Mouse (Mus musculus) erythroblast, embryonic 14.5 days (primary cell): ENCODE results near the gene Gm10053. TPM values are rescaled to one million over a fixed set of nuclear protein-coding genes. Genes with fewer than 3 reads are reported as not detected.

Experiments
- H3K27me3 ChIP-seq: 2 replicates; pipeline ENCODE4 v1.6.1; 2012; ENCODE audit warnings: inconsistent platforms; ENCODE audit not compliant: control insufficient read depth
- H3K36me3 ChIP-seq: 2 replicates; pipeline ENCODE4 v1.6.1; 2012; ENCODE audit warnings: mild to moderate bottlenecking, inconsistent platforms; ENCODE audit not compliant: control insufficient read depth
- H3K4me1 ChIP-seq: 2 replicates; pipeline ENCODE4 v1.6.1; 2012; ENCODE audit warnings: inconsistent platforms; ENCODE audit not compliant: control insufficient read depth
- H3K4me3 ChIP-seq: replicated peaks from 2 replicates; pipeline ENCODE3; 2012; ENCODE audit warnings: moderate library complexity, mild to moderate bottlenecking, inconsistent platforms
- H3K9me3 ChIP-seq: 2 replicates; pipeline ENCODE4 v1.6.1; 2012; ENCODE audit warnings: low read length, inconsistent platforms, mixed read lengths; ENCODE audit not compliant: control insufficient read depth
- GATA1 ChIP-seq: IDR thresholded peaks from 2 replicates; pipeline ENCODE4 v1.6.1; 2012; ENCODE audit warnings: low read length, inconsistent platforms, mixed read lengths
- TAL1 ChIP-seq: IDR thresholded peaks from 3 replicates; pipeline ENCODE4 v1.6.1; 2012; ENCODE audit warnings: low read length, inconsistent platforms, mixed read lengths
- polyA plus RNA-seq: library from polyadenylated mRNA; stranded (reverse); fragments of >175 nt; gene quantifications from 2 replicates; pipeline ENCODE4 v1.2.3, GENCODE M21; 2012

Gene Gm10053
- polyA plus RNA-seq, 1 experiment = 0.11 TPM

DNA sequence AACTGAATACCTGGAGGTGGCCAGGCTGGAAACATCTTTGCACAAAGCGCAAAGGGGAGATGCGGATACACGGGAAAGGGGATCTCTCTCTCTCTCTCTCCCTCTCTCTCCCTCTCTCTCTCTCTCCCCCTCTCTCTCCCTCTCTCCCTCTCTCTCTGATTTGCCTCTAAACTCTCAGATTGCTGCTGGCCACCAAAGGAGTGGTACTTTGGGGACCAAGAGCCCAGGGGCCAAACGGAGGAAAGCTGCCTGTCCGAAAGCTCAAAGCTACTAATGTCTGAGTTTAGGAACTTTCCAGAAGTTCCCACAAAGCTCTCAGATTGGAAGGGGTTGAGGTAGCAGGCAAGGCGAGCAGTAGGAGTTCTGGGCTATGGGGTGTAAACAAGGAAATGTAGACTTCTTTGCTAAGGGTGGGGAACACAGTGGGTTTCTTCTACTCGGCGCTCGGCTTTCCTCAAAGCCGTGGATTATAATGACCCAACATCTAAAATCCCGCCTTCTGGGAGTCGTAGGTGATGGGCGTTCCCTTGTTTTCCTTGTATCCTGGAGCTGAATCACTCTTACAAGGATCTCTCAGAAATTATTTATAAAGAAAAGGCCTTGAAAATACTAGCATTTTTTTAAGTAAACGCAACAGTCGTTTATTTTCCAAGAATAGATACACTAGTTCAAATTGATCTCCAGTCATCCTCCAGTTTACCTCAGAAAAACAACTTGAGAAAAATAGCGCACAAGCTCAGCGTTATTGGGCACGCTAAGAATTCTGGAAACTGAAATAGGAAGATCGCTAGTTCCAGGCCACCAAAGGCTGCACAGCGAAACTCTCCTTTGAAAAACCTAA, 22.6 kb downstream of the Gm10053 start:
- H3K27me3 ChIP-seq = peaks cover 81% of the 10 kb centered on the region

DNA sequence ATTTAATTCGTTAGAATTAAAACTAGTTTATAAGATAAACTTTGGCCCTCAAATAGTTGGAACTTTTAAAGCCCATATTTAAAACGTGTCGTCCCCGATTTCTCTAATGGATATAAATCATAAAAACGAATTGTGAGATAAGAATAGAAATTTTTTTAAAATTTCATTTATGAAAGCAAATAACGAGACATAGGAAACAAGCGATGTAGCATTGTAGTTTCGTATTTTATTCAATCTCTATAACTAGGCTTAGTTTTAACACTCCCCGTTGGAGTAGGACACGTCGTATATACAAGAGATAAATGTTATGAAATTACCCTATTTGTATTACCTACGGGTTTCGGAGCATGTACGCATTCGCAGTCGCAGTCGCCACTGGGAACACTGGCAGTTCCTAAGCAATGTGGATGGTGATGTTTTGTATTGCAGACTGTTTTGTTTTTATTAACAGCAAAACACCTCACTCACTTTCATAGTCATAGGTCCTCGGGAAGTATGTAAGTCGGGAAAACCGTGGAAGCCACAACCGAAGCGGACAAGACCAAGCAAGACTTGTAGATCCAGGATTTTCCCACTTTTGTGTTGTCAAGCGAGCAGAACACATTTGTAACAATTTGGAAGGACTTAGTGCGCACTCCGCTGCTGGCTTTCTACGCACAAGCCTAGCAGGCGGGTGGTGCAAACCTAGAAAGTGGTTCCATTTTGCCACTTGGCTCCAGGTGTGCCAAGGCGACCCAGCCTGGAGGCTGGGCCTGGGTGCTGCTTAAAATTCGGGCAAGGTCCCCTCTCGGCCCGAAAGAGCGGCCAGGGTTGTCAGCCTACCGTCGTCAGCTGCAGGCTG, 23.5 kb downstream of the Gm10053 start:
- Histone ChIP-seq H3K27me3 (peaks cover 87% of the 10 kb centered on the region), H3K4me3 (no peak overlapping the region), H3K4me1 (no peaks in the 10 kb centered on the region), H3K9me3 (peaks cover 6% of the 10 kb centered on the region; the same call in 1 of the 2 replicates), H3K36me3 (no peaks in the 10 kb centered on the region)
- TF ChIP-seq TAL1 = no peak
- no peak for TF ChIP-seq GATA1

More for the DNA sequence above, 22.6 kb downstream of the Gm10053 start:
- H3K4me3 ChIP-seq = no peak overlapping the region
- TF ChIP-seq GATA1 (no peak), TAL1 (no peak)
- H3K9me3 ChIP-seq = peaks cover 6% of the 10 kb centered on the region; the same call in 1 of the 2 replicates
- H3K36me3 ChIP-seq = no peaks in the 10 kb centered on the region
- H3K4me1 ChIP-seq = no peaks in the 10 kb centered on the region

DNA sequence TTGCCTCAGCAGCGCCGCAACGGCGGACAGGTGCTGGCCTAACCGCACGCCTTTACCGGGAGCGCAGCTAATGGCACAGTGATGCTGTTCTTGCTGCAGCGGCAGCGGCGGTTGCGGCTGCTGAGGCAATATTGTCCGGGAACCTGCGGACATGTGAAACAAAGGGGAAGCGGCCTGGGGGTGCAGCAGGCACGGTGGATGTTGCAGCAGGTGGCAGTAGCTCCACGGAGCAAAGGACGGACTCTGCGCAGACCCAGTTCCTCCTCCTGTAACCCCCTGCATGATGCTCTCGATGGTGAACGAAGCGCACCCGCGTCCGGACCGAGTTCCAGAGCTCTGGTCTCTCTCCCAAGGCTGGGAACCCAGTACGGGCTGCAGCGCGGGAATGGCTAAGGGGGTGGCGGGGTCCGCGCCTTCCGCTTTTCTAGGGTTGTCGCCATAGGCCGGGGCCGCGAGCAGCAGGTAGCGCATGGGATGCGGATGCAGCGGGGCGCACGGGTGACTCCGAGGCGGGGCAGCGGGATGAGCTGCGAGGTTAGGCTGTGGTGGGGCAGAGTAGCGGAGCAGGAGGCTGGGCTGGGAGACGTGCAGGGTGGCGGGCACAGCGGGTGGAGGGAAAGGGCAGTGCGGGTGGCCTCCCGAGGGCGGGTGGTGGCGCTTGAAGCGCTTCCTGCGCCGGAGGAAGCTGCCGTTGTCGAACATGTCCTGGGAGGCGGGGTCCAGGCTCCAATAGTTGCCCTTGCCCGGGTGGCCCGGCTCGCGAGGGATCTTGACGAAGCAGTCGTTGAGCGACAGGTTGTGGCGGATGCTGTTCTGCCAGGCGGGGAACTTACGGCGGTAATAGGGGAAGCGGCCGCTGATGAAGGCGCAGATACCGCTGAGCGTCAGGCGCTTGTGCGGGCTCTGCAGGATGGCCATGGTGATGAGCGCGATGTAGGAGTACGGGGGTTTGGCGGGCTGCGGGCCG, 24.4 kb downstream of the Gm10053 start:
- no peak for TF ChIP-seq TAL1
- TF ChIP-seq GATA1 = no peak
- Histone ChIP-seq H3K36me3 (no peaks in the 10 kb centered on the region), H3K9me3 (peaks cover 6% of the 10 kb centered on the region; the same call in 1 of the 2 replicates), H3K27me3 (peaks cover 93% of the 10 kb centered on the region), H3K4me1 (no peaks in the 10 kb centered on the region), H3K4me3 (no peak overlapping the region)

DNA sequence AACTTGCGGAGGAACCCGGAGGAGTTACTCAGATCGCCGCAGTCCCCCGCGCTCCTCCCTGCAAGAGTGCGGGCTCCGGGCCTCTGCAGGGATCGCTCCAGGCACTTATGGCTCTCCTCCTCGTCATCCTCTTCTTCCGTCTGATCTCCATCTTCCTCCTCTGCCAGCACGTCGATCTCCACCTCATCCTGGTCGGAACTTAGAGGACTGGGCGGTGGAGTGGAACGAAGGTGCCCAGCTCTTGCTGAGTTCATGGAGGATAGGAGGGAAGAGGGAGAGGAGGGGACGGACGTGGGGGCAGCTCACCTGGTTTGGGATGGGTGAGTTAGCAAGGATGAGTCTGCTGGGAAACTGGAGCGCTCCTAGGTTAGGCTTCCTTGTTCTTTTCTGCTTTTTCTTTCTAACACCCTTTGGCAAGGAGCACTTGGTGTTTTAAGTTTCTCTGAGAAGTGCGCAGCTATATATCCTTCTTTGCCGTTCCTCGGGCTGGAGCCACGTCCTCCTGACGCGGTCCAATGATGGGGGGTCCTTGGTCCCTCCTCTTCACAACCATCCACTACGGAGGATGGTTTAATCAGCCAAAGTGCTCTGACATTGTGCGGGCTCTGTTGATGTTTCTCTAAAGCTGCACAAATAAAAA, 25.2 kb downstream of the Gm10053 start, which contains the start of gene Foxd4:
TSS of gene Foxd4 (minus strand) at position 617 of the 640 bp plus-strand sequence.
- Histone ChIP-seq H3K36me3 (no peaks in the 10 kb centered on the region), H3K27me3 (peaks cover 85% of the 10 kb centered on the region), H3K9me3 (peaks cover 6% of the 10 kb centered on the region; the same call in 1 of the 2 replicates), H3K4me1 (no peaks in the 10 kb centered on the region), H3K4me3 (no peak within 1 kb of the TSS)
- no peak for TF ChIP-seq GATA1
- TF ChIP-seq TAL1 = no peak

DNA sequence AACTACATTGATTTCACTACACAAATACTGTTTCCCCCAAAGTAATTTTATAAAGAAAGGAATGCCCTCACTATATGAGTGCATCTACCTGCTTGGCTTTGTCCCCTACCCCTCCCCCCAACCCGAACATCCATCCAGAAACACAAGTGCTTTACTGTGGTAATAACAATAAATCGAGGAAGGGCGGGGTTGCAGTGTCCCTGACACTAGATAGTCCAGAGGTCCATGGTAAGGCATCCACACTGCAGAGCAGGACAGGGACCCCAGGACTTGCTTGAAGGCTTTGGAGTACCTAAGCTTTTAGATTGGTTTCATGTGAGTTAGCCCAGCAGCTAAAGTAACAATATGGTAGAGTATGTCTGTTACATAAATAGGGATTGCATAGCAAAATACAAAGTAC, 26.2 kb downstream of the Gm10053 start:
- Histone ChIP-seq H3K27me3 (peaks cover 79% of the 10 kb centered on the region), H3K4me3 (no peak overlapping the region), H3K4me1 (no peaks in the 10 kb centered on the region), H3K9me3 (peaks cover 6% of the 10 kb centered on the region; the same call in 1 of the 2 replicates), H3K36me3 (no peaks in the 10 kb centered on the region)
- TF ChIP-seq TAL1 = no peak
- no peak for TF ChIP-seq GATA1

DNA sequence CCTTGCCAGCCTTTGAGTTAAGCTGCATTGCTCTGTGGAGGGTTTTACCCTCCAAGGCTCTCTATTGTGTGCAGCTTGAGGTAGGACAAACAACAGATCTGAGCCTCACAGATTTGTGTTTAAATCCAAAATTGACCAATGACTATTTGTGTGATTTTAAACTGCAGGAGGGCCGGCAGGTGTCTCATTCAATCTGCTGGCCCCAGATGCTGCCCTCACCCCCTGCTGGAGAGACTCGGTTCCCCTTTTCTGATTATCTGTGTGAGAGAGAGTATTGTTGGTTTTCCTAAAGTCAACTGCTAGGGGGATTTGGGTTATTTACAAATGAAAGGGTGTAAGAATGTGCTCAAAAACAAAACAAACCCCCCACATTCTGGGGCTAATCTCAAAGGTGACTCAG, 26.8 kb downstream of the Gm10053 start:
- H3K9me3 ChIP-seq = peaks cover 6% of the 10 kb centered on the region; the same call in 1 of the 2 replicates
- H3K36me3 ChIP-seq = no peaks in the 10 kb centered on the region
- H3K4me3 ChIP-seq = no peak overlapping the region
- H3K27me3 ChIP-seq = peaks cover 73% of the 10 kb centered on the region
- no peaks in the 10 kb centered on the region for H3K4me1 ChIP-seq
- TF ChIP-seq GATA1 (no peak), TAL1 (no peak)

DNA sequence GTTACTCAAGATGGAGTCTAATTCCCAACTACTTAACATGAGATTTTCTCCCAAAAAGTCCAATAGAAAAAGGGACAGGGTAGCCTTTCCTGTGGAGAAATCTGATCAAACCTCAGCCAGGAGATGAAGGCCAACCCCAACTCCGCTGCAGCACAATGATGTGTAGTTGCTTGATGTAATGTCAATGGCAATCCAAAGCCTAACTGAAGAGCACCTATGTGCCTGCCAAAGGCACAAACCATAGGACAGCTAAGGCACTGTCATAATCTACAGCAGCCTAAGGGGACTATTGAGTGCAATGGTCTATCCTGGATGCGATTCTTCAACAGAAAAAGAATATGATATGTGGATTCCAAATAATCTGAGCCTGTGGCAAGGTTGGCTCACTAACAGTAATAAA, 27.3 kb downstream of the Gm10053 start:
- peaks cover 67% of the 10 kb centered on the region for H3K27me3 ChIP-seq
- peaks cover 6% of the 10 kb centered on the region; the same call in 1 of the 2 replicates for H3K9me3 ChIP-seq
- H3K4me3 ChIP-seq = no peak overlapping the region
- no peaks in the 10 kb centered on the region for H3K36me3 ChIP-seq
- H3K4me1 ChIP-seq = no peaks in the 10 kb centered on the region
- TF ChIP-seq TAL1 (no peak), GATA1 (no peak)

DNA sequence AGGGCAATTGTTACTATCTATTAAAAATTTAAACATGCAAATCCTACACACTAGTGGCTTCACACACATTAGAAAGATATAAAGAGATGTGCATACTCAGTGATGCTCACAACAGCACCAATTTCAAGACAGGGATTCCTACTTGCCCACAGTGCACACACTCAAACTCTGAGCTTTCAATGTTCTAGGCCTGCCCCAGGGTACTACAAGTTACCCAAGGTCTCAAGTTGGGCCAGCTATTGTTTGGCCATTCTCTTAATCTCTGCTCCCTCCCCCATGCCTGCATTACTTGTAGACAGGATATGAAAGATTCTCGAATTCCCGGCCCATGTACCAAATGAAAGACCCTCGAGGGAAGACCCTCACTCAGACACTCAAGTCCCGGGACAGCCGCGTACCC, 32.2 kb downstream of the Gm10053 start:
- H3K4me3 ChIP-seq = no peak overlapping the region
- H3K9me3 ChIP-seq = peaks cover 2% of the 10 kb centered on the region; the same call in 1 of the 2 replicates
- H3K27me3 ChIP-seq = peaks cover 19% of the 10 kb centered on the region
- no peaks in the 10 kb centered on the region for H3K4me1 ChIP-seq
- no peak for TF ChIP-seq GATA1
- TF ChIP-seq TAL1 = no peak
- no peaks in the 10 kb centered on the region for H3K36me3 ChIP-seq
